Mouse (Mus musculus): ENCODE data around the gene Matk. TPM values are rescaled to one million over a fixed set of nuclear protein-coding genes. Genes with fewer than 3 reads are reported as not detected.
A peak's percentile ranks its signal among the peaks of the same experiment; 100 is the strongest.

The Matk gene
- polyA plus RNA-seq, 1 experiment from 2014 or later, result 8.2 TPM

- Histone ChIP-seq H3K36me3 (ENCODE audit: insufficient read depth, low read length) (no peaks in the 10 kb centered on the region), H3K4me3 (ENCODE audit: low read length) (no peak overlapping the region), H3K9me3 (ENCODE audit: low read length) (no peaks in the 10 kb centered on the region), H3K4me2 (replicated peaks; ENCODE audit: low read depth, low read length) (no peak overlapping the region), H3K9ac (replicated peaks; ENCODE audit: low read length) (no peak overlapping the region), H3K27me3 (ENCODE audit: insufficient read depth, low read length) (peaks cover 18% of the 10 kb centered on the region), H3K27ac (ENCODE audit: low read length) (no peak overlapping the region), H3K4me1 (ENCODE audit: insufficient read depth, low read length) (peaks cover 7% of the 10 kb centered on the region)
- WGBS, result 31% methylated on average over 13 of the region's 13 CpGs
- no peak for ATAC-seq (ENCODE audit: low FRiP score, low TSS enrichment)
Observed at GRCm38 (mm10) chr10:81240876-81241275, 11.9 kb upstream of the Matk start.

GRCm38 (mm10) chr10:81242021-81242420 is 10.7 kb upstream of the Matk start:
- Histone ChIP-seq H3K4me1 (ENCODE audit: insufficient read depth, low read length) (peaks cover 7% of the 10 kb centered on the region), H3K27ac (ENCODE audit: low read length) (no peak overlapping the region), H3K4me3 (ENCODE audit: low read length) (no peak overlapping the region), H3K4me2 (replicated peaks; ENCODE audit: low read depth, low read length) (no peak overlapping the region), H3K27me3 (ENCODE audit: insufficient read depth, low read length) (peaks cover 18% of the 10 kb centered on the region), H3K9ac (replicated peaks; ENCODE audit: low read length) (no peak overlapping the region), H3K36me3 (ENCODE audit: insufficient read depth, low read length) (no peaks in the 10 kb centered on the region), H3K9me3 (ENCODE audit: low read length) (no peaks in the 10 kb centered on the region)
- WGBS, result 89% methylated on average over 15 of the region's 16 CpGs
- ATAC-seq (ENCODE audit: low FRiP score, low TSS enrichment), result no peak

GRCm38 (mm10) chr10:81244146-81244545 is 8.6 kb upstream of the Matk start:
- no peaks in the 10 kb centered on the region for H3K36me3 ChIP-seq (ENCODE audit: insufficient read depth, low read length)
- no peak for ATAC-seq (ENCODE audit: low FRiP score, low TSS enrichment)
- H3K4me1 ChIP-seq (ENCODE audit: insufficient read depth, low read length), result peaks cover 7% of the 10 kb centered on the region
- H3K27ac ChIP-seq (ENCODE audit: low read length), result no peak overlapping the region
- H3K4me2 ChIP-seq (replicated peaks; ENCODE audit: low read depth, low read length), result no peak overlapping the region
- H3K9ac ChIP-seq (replicated peaks; ENCODE audit: low read length), result no peak overlapping the region
- peaks cover 14% of the 10 kb centered on the region for H3K27me3 ChIP-seq (ENCODE audit: insufficient read depth, low read length)
- no peaks in the 10 kb centered on the region for H3K9me3 ChIP-seq (ENCODE audit: low read length)
- H3K4me3 ChIP-seq (ENCODE audit: low read length), result no peak overlapping the region
- 75% methylated on average over 4 of the region's 4 CpGs for WGBS

GRCm38 (mm10) chr10:81244595-81244994 is 8.1 kb upstream of the Matk start:
- WGBS, result 5% methylated on average over 17 of the region's 17 CpGs
- H3K4me2 ChIP-seq (replicated peaks; ENCODE audit: low read depth, low read length), result no peak overlapping the region
- H3K9ac ChIP-seq (replicated peaks; ENCODE audit: low read length), result no peak overlapping the region; the same call in 1 of the 2 replicates
- H3K9me3 ChIP-seq (ENCODE audit: low read length), result no peaks in the 10 kb centered on the region
- H3K27me3 ChIP-seq (ENCODE audit: insufficient read depth, low read length), result peaks cover 10% of the 10 kb centered on the region
- no peak overlapping the region for H3K27ac ChIP-seq (ENCODE audit: low read length)
- H3K36me3 ChIP-seq (ENCODE audit: insufficient read depth, low read length), result no peaks in the 10 kb centered on the region
- H3K4me1 ChIP-seq (ENCODE audit: insufficient read depth, low read length), result peaks cover 7% of the 10 kb centered on the region
- no peak overlapping the region for H3K4me3 ChIP-seq (ENCODE audit: low read length)
- peak; percentile 29; the same call in 1 of the 2 replicates for ATAC-seq (ENCODE audit: low FRiP score, low TSS enrichment)

GRCm38 (mm10) chr10:81245166-81245565 is 7.6 kb upstream of the Matk start:
- peaks cover 1% of the 10 kb centered on the region for H3K4me1 ChIP-seq (ENCODE audit: insufficient read depth, low read length)
- ATAC-seq (ENCODE audit: low FRiP score, low TSS enrichment), result no peak
- H3K27ac ChIP-seq (ENCODE audit: low read length), result no peak overlapping the region
- H3K4me3 ChIP-seq (ENCODE audit: low read length), result no peak overlapping the region
- WGBS, result 93% methylated on average over 6 of the region's 6 CpGs
- no peak overlapping the region for H3K9ac ChIP-seq (replicated peaks; ENCODE audit: low read length)
- no peak overlapping the region for H3K4me2 ChIP-seq (replicated peaks; ENCODE audit: low read depth, low read length)
- H3K9me3 ChIP-seq (ENCODE audit: low read length), result no peaks in the 10 kb centered on the region
- H3K36me3 ChIP-seq (ENCODE audit: insufficient read depth, low read length), result no peaks in the 10 kb centered on the region
- peaks cover 4% of the 10 kb centered on the region for H3K27me3 ChIP-seq (ENCODE audit: insufficient read depth, low read length)

- no peaks in the 10 kb centered on the region for H3K4me1 ChIP-seq (ENCODE audit: insufficient read depth, low read length)
- H3K4me3 ChIP-seq (ENCODE audit: low read length), result no peak overlapping the region
- no peaks in the 10 kb centered on the region for H3K9me3 ChIP-seq (ENCODE audit: low read length)
- no peak overlapping the region for H3K27ac ChIP-seq (ENCODE audit: low read length)
- H3K36me3 ChIP-seq (ENCODE audit: insufficient read depth, low read length), result no peaks in the 10 kb centered on the region
- no peak overlapping the region for H3K9ac ChIP-seq (replicated peaks; ENCODE audit: low read length)
- ATAC-seq (ENCODE audit: low FRiP score, low TSS enrichment), result no peak
- WGBS, result 88% methylated on average over 2 of the region's 2 CpGs
- H3K27me3 ChIP-seq (ENCODE audit: insufficient read depth, low read length), result peaks cover 17% of the 10 kb centered on the region
- no peak overlapping the region for H3K4me2 ChIP-seq (replicated peaks; ENCODE audit: low read depth, low read length)
Observed at GRCm38 (mm10) chr10:81247804-81248203, 4.9 kb upstream of the Matk start.

- no peaks in the 10 kb centered on the region for H3K9me3 ChIP-seq (ENCODE audit: low read length)
- H3K4me1 ChIP-seq (ENCODE audit: insufficient read depth, low read length), result peaks cover 4% of the 10 kb centered on the region; the same call in 1 of the 2 replicates
- no peaks in the 10 kb centered on the region for H3K36me3 ChIP-seq (ENCODE audit: insufficient read depth, low read length)
- H3K27ac ChIP-seq (ENCODE audit: low read length), result no peak overlapping the region
- H3K4me3 ChIP-seq (ENCODE audit: low read length), result no peak overlapping the region
- H3K9ac ChIP-seq (replicated peaks; ENCODE audit: low read length), result no peak overlapping the region
- no peak for ATAC-seq (ENCODE audit: low FRiP score, low TSS enrichment)
- 86% methylated on average over 8 of the region's 8 CpGs for WGBS
- H3K27me3 ChIP-seq (ENCODE audit: insufficient read depth, low read length), result peaks cover 31% of the 10 kb centered on the region
- no peak overlapping the region for H3K4me2 ChIP-seq (replicated peaks; ENCODE audit: low read depth, low read length)
Observed at GRCm38 (mm10) chr10:81249442-81249841, 3.3 kb upstream of the Matk start.

- H3K9ac ChIP-seq (replicated peaks; ENCODE audit: low read length), result no peak overlapping the region
- H3K27me3 ChIP-seq (ENCODE audit: insufficient read depth, low read length), result peaks cover 67% of the 10 kb centered on the region
- peaks cover 13% of the 10 kb centered on the region for H3K4me1 ChIP-seq (ENCODE audit: insufficient read depth, low read length)
- WGBS, result 56% methylated on average over 1 of the region's 1 CpGs
- H3K9me3 ChIP-seq (ENCODE audit: low read length), result no peaks in the 10 kb centered on the region
- H3K36me3 ChIP-seq (ENCODE audit: insufficient read depth, low read length), result no peaks in the 10 kb centered on the region
- ATAC-seq (ENCODE audit: low FRiP score, low TSS enrichment), result no peak
- no peak overlapping the region for H3K4me3 ChIP-seq (ENCODE audit: low read length)
- H3K4me2 ChIP-seq (replicated peaks; ENCODE audit: low read depth, low read length), result no peak overlapping the region
- H3K27ac ChIP-seq (ENCODE audit: low read length), result no peak overlapping the region
Observed at GRCm38 (mm10) chr10:81254886-81255285, 2.2 kb downstream of the Matk start.

GRCm38 (mm10) chr10:81257158-81258039 is 4.7 kb downstream of the Matk start:
- H3K4me1 ChIP-seq (ENCODE audit: insufficient read depth, low read length), result peaks cover 13% of the 10 kb centered on the region
- H3K27me3 ChIP-seq (ENCODE audit: insufficient read depth, low read length), result peaks cover 60% of the 10 kb centered on the region
- peaks cover 10% of the 10 kb centered on the region for H3K36me3 ChIP-seq (ENCODE audit: insufficient read depth, low read length)
- 0 out of 2 replicates have a peak, but pooled peaks have one; percentile 24 for ATAC-seq (ENCODE audit: low FRiP score, low TSS enrichment)
- H3K4me3 ChIP-seq (ENCODE audit: low read length), result peak overlapping the region; percentile 57
- H3K4me2 ChIP-seq (replicated peaks; ENCODE audit: low read depth, low read length), result peak overlapping the region; percentile 91
- H3K9me3 ChIP-seq (ENCODE audit: low read length), result peaks cover 7% of the 10 kb centered on the region; the same call in 1 of the 2 replicates
- WGBS, result 2% methylated on average over 62 of the region's 62 CpGs
- H3K27ac ChIP-seq (ENCODE audit: low read length), result no peak overlapping the region
- H3K9ac ChIP-seq (replicated peaks; ENCODE audit: low read length), result peak overlapping the region; percentile 70
